Mouse (Mus musculus) kidney, embryonic 16.5 days (tissue): ENCODE data around the gene Pcgf2. TPM values are rescaled to one million over a fixed set of nuclear protein-coding genes. Genes with fewer than 3 reads are reported as not detected.
A peak's percentile ranks its signal among the peaks of the same experiment; 100 is the strongest.

Experiments
- ATAC-seq: fragments of 200-750 bp; cut with Nextera tagmentation; 2 replicates; pipeline ENCODE4 v1.8.0; 2017; ENCODE audit warnings: moderate TSS enrichment; ENCODE audit not compliant: low FRiP score, low TSS enrichment
- H3K27ac ChIP-seq: fragments of 300-500 bp; sonication (generic); 2 replicates; pipeline ENCODE4 v1.5.1; 2014; ENCODE audit warnings: low read length
- H3K27me3 ChIP-seq: fragments of 300-500 bp; sonication (generic); 2 replicates; pipeline ENCODE4 v1.6.1; 2014; ENCODE audit warnings: low read length, control low read depth, mixed read lengths; ENCODE audit not compliant: insufficient read depth
- H3K36me3 ChIP-seq: fragments of 300-500 bp; sonication (generic); 2 replicates; pipeline ENCODE4 v1.6.1; 2014; ENCODE audit warnings: low read length, control low read depth, mixed read lengths; ENCODE audit not compliant: insufficient read depth
- H3K4me1 ChIP-seq: fragments of 300-500 bp; sonication (generic); 2 replicates; pipeline ENCODE4 v1.6.1; 2014; ENCODE audit warnings: low read length, control low read depth, mixed read lengths; ENCODE audit not compliant: insufficient read depth
- H3K4me2 ChIP-seq: fragments of 300-500 bp; sonication (generic); replicated peaks from 2 replicates; pipeline ENCODE4 v1.6.1; 2014; ENCODE audit warnings: low read depth, low read length
- H3K4me3 ChIP-seq: fragments of 300-500 bp; sonication (generic); 2 replicates; pipeline ENCODE4 v1.5.1; 2014; ENCODE audit warnings: mild to moderate bottlenecking, low read length
- H3K9ac ChIP-seq: fragments of 300-500 bp; sonication (generic); replicated peaks from 2 replicates; pipeline ENCODE4 v1.6.1; 2014; ENCODE audit warnings: low read length
- H3K9me3 ChIP-seq: fragments of 300-500 bp; sonication (generic); 2 replicates; pipeline ENCODE4 v1.6.1; 2016; ENCODE audit warnings: low read length, control low read depth
- WGBS: fragments of 180-500 bp; shearing (Covaris S2); extraction: QIAGEN DNeasy Blood & Tissue Kit; methylation state at CpG from one replicate; pipeline ENCODE4 v1.1.7; 2014; 5-methylcytosine and 5-hydroxymethylcytosine counted together
- polyA plus RNA-seq: library from polyadenylated mRNA; unstranded; fragments of >200 nt; fragmentation: Nextera tagmentation; extraction: Ambion mirVana; gene quantifications from 2 replicates; pipeline ENCODE4 v1.2.1, GENCODE M21; 2015

Pcgf2 gene
- polyA plus RNA-seq, 1 experiment from 2014 or later, result 12.3 TPM

GRCm38 (mm10) chr11:97697891-97698529 is 2.3 kb downstream of the Pcgf2 start:
- Histone ChIP-seq H3K4me1 (peaks cover 66% of the 10 kb centered on the region), H3K4me2 (peak overlapping the region; percentile 98), H3K36me3 (peaks cover 8% of the 10 kb centered on the region; the same call in 1 of the 2 replicates), H3K27me3 (no peaks in the 10 kb centered on the region), H3K27ac (peak overlapping the region; percentile 99), H3K4me3 (peak overlapping the region; percentile 88), H3K9ac (peak overlapping the region; percentile 98), H3K9me3 (no peaks in the 10 kb centered on the region)
- 2% methylated on average over 14 of the region's 14 CpGs for WGBS
- no peak for ATAC-seq

DNA sequence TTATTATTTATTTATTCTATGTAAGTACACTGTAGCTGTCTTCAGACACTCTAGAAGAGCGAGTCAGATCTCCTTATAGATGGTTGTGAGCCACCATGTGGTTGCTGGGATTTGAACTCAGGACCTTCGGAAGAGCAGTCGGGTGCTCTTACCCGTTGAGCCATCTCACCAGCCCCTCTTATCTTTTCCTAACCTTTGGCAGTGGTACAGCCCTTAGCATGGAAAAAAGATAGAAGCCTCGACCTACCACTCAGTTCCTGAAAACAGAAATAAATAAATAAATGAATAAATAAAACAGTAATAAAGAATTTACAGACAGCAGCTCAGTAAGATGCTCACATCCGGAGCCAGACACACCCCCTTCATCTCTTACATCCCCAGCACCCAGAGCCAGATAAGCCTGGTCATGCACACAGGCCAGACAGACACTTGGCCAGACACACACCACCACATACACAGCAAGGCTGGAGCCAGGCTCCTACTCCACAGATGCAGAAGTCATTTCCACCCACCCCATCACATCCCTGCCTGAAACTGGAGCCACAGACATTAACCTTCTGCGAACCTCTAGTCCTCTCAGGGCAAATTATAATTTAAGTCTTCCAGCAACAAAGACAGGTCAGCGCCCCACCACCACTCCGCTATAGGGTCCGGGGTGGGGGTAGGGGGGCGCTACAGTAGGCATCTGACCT is 3.0 kb downstream of the Pcgf2 start:
- Histone ChIP-seq H3K4me3 (peak overlapping the region; percentile 88), H3K27me3 (no peaks in the 10 kb centered on the region), H3K4me2 (peak overlapping the region; percentile 98), H3K27ac (peak overlapping the region; percentile 99), H3K9me3 (no peaks in the 10 kb centered on the region), H3K9ac (peak overlapping the region; percentile 98), H3K36me3 (peaks cover 14% of the 10 kb centered on the region; the same call in 1 of the 2 replicates), H3K4me1 (peaks cover 66% of the 10 kb centered on the region)
- 43% methylated on average over 11 of the region's 11 CpGs for whole genome bisulfite sequencing
- ATAC-seq, result no peak

- Histone ChIP-seq H3K4me3 (0 out of 2 replicates have a peak overlapping the region, but pooled peaks have one; percentile 5), H3K9me3 (no peaks in the 10 kb centered on the region), H3K27ac (no peak overlapping the region), H3K27me3 (no peaks in the 10 kb centered on the region), H3K4me1 (peaks cover 60% of the 10 kb centered on the region), H3K36me3 (peaks cover 20% of the 10 kb centered on the region), H3K4me2 (no peak overlapping the region), H3K9ac (no peak overlapping the region)
- WGBS, result 61% methylated on average over 8 of the region's 8 CpGs
- no peak for ATAC-seq
Observed at GRCm38 (mm10) chr11:97696669-97697068, 3.6 kb downstream of the Pcgf2 start.

- Histone ChIP-seq H3K4me2 (0 out of 2 replicates have a peak overlapping the region, but pooled peaks have one; percentile 7), H3K27me3 (no peaks in the 10 kb centered on the region), H3K4me1 (peaks cover 52% of the 10 kb centered on the region), H3K27ac (no peak overlapping the region), H3K9me3 (no peaks in the 10 kb centered on the region), H3K36me3 (peaks cover 28% of the 10 kb centered on the region), H3K4me3 (no peak overlapping the region), H3K9ac (no peak overlapping the region)
- no peak for ATAC-seq
- WGBS, result 41% methylated on average over 9 of the region's 9 CpGs
Observed at GRCm38 (mm10) chr11:97695712-97696401, 4.4 kb downstream of the Pcgf2 start.

- Histone ChIP-seq H3K36me3 (peaks cover 33% of the 10 kb centered on the region), H3K9me3 (no peaks in the 10 kb centered on the region), H3K4me1 (peaks cover 49% of the 10 kb centered on the region), H3K27me3 (no peaks in the 10 kb centered on the region), H3K27ac (no peak overlapping the region; the same call in 1 of the 2 replicates), H3K9ac (no peak overlapping the region), H3K4me3 (no peak overlapping the region), H3K4me2 (no peak overlapping the region)
- no peak for ATAC-seq
- 61% methylated on average over 17 of the region's 17 CpGs for WGBS
Observed at GRCm38 (mm10) chr11:97694921-97695711, 5.2 kb downstream of the Pcgf2 start.

DNA sequence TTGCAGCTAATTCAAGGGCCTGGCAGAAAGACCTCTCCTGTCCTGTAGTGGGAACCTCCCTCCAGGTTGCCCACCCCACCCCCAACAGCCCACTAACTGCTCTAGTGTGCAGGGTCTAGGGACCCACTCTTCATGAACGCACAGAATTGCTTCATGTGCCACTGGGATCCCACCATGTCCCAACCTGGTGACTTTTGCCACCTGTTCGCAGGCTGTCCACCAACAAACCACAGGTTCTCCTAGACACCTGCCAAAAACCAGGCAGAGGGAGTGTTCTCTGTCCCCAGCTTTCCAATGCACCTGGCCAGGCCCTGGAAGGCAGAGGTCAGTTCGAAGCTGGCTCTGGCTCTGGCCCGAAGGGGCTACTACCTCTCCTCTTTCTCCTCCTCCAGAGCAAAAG is 5.9 kb downstream of the Pcgf2 start:
- 81% methylated on average over 4 of the region's 4 CpGs for WGBS
- Histone ChIP-seq H3K27me3 (no peaks in the 10 kb centered on the region), H3K9me3 (no peaks in the 10 kb centered on the region), H3K4me2 (no peak overlapping the region), H3K9ac (no peak overlapping the region), H3K4me3 (no peak overlapping the region), H3K4me1 (peaks cover 49% of the 10 kb centered on the region), H3K27ac (no peak overlapping the region; the same call in 1 of the 2 replicates), H3K36me3 (peaks cover 38% of the 10 kb centered on the region)
- ATAC-seq, result no peak

DNA sequence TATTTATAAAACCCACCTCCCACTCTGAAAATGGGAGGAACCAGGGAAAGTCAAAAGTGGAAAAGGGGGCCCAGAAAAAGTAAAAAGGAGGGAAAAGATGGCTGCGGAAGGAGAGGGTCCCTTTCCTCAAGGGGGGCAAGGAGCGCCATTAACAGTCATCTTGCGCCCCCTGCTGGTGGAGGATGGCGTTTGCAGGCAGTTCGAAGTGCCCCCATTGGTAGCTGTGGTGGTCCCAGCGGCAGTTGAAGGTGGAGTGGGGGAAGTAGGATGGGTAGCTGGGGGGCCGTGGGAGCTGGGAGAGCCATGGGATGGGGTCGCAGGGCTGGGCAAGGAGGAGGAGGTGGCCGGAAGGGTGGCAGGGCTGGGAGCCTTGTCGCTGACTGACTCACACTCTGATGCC is 10.4 kb downstream of the Pcgf2 start:
- Histone ChIP-seq H3K9ac (no peak overlapping the region), H3K27ac (no peak overlapping the region), H3K4me1 (peaks cover 39% of the 10 kb centered on the region), H3K4me2 (no peak overlapping the region), H3K4me3 (no peak overlapping the region), H3K27me3 (no peaks in the 10 kb centered on the region), H3K9me3 (no peaks in the 10 kb centered on the region), H3K36me3 (peaks cover 41% of the 10 kb centered on the region)
- ATAC-seq, result no peak
- WGBS, result 26% methylated on average over 10 of the region's 10 CpGs

GRCm38 (mm10) chr11:97687061-97687460 is 13.2 kb downstream of the Pcgf2 start:
- Histone ChIP-seq H3K36me3 (peaks cover 40% of the 10 kb centered on the region), H3K27ac (no peak overlapping the region), H3K27me3 (no peaks in the 10 kb centered on the region), H3K4me1 (peaks cover 38% of the 10 kb centered on the region), H3K4me2 (0 out of 2 replicates have a peak overlapping the region, but pooled peaks have one; percentile 58), H3K9ac (peak overlapping the region; percentile 38; the same call in 1 of the 2 replicates), H3K9me3 (no peaks in the 10 kb centered on the region), H3K4me3 (no peak overlapping the region)
- no peak for ATAC-seq
- WGBS, result 55% methylated on average over 3 of the region's 3 CpGs

DNA sequence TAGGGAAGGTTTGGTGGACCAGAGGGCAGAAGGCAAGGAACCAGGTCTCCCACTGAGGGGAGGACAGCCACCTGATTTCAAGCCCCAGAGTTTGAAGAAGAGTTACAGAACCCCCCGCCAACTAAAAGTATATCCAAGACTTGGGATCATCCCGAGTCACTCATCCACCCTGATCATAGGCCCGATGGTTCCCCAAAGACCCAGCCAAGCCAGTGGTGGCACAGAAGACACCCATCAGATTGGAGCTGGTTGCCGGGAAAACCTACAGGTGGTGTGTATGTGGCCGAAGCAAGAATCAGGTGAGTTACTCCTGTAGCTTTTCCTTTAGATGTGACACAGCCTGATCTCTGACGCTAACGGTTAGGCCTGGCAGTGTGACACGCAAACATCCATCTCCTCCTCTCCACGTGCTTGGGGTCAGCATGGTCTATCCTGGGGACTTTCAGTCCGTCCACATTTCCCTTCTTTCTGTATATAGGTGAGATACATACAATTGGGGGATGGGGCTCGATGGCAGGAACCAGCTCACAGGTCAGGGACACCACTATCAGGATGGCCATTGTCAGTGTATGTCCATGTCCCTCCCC is 13.9 kb downstream of the Pcgf2 start:
- WGBS, result 67% methylated on average over 11 of the region's 11 CpGs
- Histone ChIP-seq H3K4me1 (peaks cover 39% of the 10 kb centered on the region), H3K27me3 (no peaks in the 10 kb centered on the region), H3K4me3 (peak overlapping the region; percentile 42), H3K9me3 (no peaks in the 10 kb centered on the region), H3K4me2 (peak overlapping the region; percentile 58), H3K9ac (peak overlapping the region; percentile 38), H3K27ac (peak overlapping the region; percentile 54; the same call in 1 of the 2 replicates), H3K36me3 (peaks cover 40% of the 10 kb centered on the region)
- no peak for ATAC-seq
